In genomic region chr11:52447242-52447641, GRCm38 (mm10) we compare ENCODE assay signal across 8 mouse cellular contexts. TPM values are rescaled to one million over a fixed set of nuclear protein-coding genes. Genes with fewer than 3 reads are reported as not detected.
DNase-seq lines count a peak whose midpoint lies in the region; ATAC-seq lines count a peak whose summit lies in the region.

No protein-coding gene starts in this region.

- no peaks in the 10 kb centered on the region for H3K36me3 ChIP-seq in heart, embryonic 12.5 days
- H3K36me3 ChIP-seq in limb, embryonic 10.5 days = no peaks in the 10 kb centered on the region

- H3K4me1 ChIP-seq in heart, embryonic 12.5 days (replicated peaks) = peaks cover 8% of the 10 kb centered on the region
- H3K4me1 ChIP-seq in limb, embryonic 10.5 days = 0 out of 2 replicates have a peak, but pooled peaks cover 5% of the 10 kb centered on the region

- H3K9me3 ChIP-seq in heart, embryonic 12.5 days (replicated peaks) = no peaks in the 10 kb centered on the region; the same call in 1 of the 2 replicates
- H3K9me3 ChIP-seq in limb, embryonic 10.5 days (replicated peaks) = no peaks in the 10 kb centered on the region

- 0 out of 2 replicates have a peak, but pooled peaks have one; percentile 57 for ATAC-seq in heart, embryonic 12.5 days (ENCODE audit: insufficient number of reproducible peaks, low FRiP score)
- ATAC-seq in activated CD4-positive, CD25-positive, alpha-beta regulatory T cell, adult 4 months = no peak

- no peak overlapping the region for H3K4me2 ChIP-seq in heart, embryonic 12.5 days

- no peaks in the 10 kb centered on the region for H3K27me3 ChIP-seq in heart, embryonic 12.5 days (replicated peaks)
- H3K27me3 ChIP-seq in limb, embryonic 10.5 days (ENCODE audit: low read depth, poor library complexity, severe bottlenecking) = no peaks in the 10 kb centered on the region

- no peak overlapping the region for H3K4me3 ChIP-seq in heart, embryonic 12.5 days
- no peak overlapping the region for H3K4me3 ChIP-seq in limb, embryonic 10.5 days

- H3K27ac ChIP-seq in heart, embryonic 12.5 days (ENCODE audit: poor library complexity, severe bottlenecking) = peak overlapping the region; percentile 13; the same call in 1 of the 2 replicates
- no peak overlapping the region for H3K27ac ChIP-seq in limb, embryonic 10.5 days

- 37% methylated on average over 4 of the region's 4 CpGs for WGBS in heart, embryonic 12.5 days
- 60% methylated on average over 4 of the region's 4 CpGs for WGBS in limb, embryonic 10.5 days

- H3K9ac ChIP-seq in heart, embryonic 12.5 days = no peak overlapping the region

- peak; percentile 58 to 70 for DNase-seq in right cerebral cortex, postnatal 10 days (ENCODE audit: low spot score in 2 of 2)
- no peak for DNase-seq in right cerebral cortex, postnatal 14 days
- peak; percentile 11 for DNase-seq in cerebellum, adult 9-10 months
- peak; percentile 61 to 66 for DNase-seq in lung, adult 18-20 months
- DNase-seq in testis, postnatal 14 days (ENCODE audit: low spot score) = peak; percentile 77
- no peak for DNase-seq in limb, embryonic 10.5 days (ENCODE audit: low spot score)

RNA-seq across cellular contexts. Expression of gene 9530068E07Rik, which starts 51.0 kb away (rescaled TPM):
- 234 and 246 TPM in 2 replicates for polyA plus RNA-seq in heart, embryonic 12.5 days (2016; fragmentation: Nextera tagmentation; extraction: Ambion mirVana)
- polyA plus RNA-seq in activated CD4-positive, CD25-positive, alpha-beta regulatory T cell, adult 4 months (2017; shearing (Covaris generic)) = 10 to 100 TPM; 38.9 to 49.8 TPM
- 157 and 163 TPM in 2 replicates for polyA plus RNA-seq in limb, embryonic 10.5 days (2016; fragmentation: Nextera tagmentation; extraction: Ambion mirVana)

Comparison
In these comparisons a context has a peak if more than half of its experiments do, and no peak if none do; other contexts are left out.
1. DNase-seq: peak in right cerebral cortex, postnatal 10 days (2 of 2), cerebellum, adult 9-10 months (single experiment), lung, adult 18-20 months (2 of 2) and testis, postnatal 14 days (single experiment); none in right cerebral cortex, postnatal 14 days (single experiment) and limb, embryonic 10.5 days (single experiment).